Mouse (Mus musculus) hindbrain, embryonic 11.5 days (tissue): ENCODE measurements around the gene Rspo1. TPM values are rescaled to one million over a fixed set of nuclear protein-coding genes. Genes with fewer than 3 reads are reported as not detected.

Experiments
- ATAC-seq: fragments of 200-750 bp; cut with Nextera tagmentation; 2 replicates; pipeline ENCODE4 v1.8.0; 2017; ENCODE audit warnings: mild to moderate bottlenecking, moderate TSS enrichment, moderate library complexity; ENCODE audit not compliant: low FRiP score
- DNase-seq: peaks from one replicate; pipeline ENCODE4 v3.0.0-alpha.2; 2015; ENCODE audit warnings: low spot score
- H3K27ac ChIP-seq: fragments of 300-500 bp; sonication (generic); 2 replicates; pipeline ENCODE4 v1.5.1; 2014; ENCODE audit warnings: mild to moderate bottlenecking, low read depth, low read length
- H3K27me3 ChIP-seq: fragments of 300-500 bp; sonication (generic); 2 replicates; pipeline ENCODE4 v1.6.1; 2014; ENCODE audit warnings: mild to moderate bottlenecking, low read length, moderate library complexity, mixed read lengths; ENCODE audit not compliant: control insufficient read depth, insufficient read depth
- H3K36me3 ChIP-seq: fragments of 300-500 bp; sonication (generic); 2 replicates; pipeline ENCODE4 v1.6.1; 2014; ENCODE audit warnings: mild to moderate bottlenecking, low read length, moderate library complexity, mixed read lengths; ENCODE audit not compliant: control insufficient read depth, insufficient read depth
- H3K4me1 ChIP-seq: fragments of 300-500 bp; sonication (generic); replicated peaks from 2 replicates; pipeline ENCODE4 v1.6.1; 2014; ENCODE audit warnings: low read length, mixed read lengths; ENCODE audit not compliant: control insufficient read depth, insufficient read depth
- H3K4me2 ChIP-seq: fragments of 300-500 bp; sonication (generic); replicated peaks from 2 replicates; pipeline ENCODE4 v1.6.1; 2014; ENCODE audit warnings: mild to moderate bottlenecking, low read depth, low read length
- H3K4me3 ChIP-seq: fragments of 300-500 bp; sonication (generic); 2 replicates; pipeline ENCODE4 v1.5.1; 2014; ENCODE audit warnings: low read depth, low read length
- H3K9ac ChIP-seq: fragments of 300-500 bp; sonication (generic); 2 replicates; pipeline ENCODE4 v1.6.1; 2014; ENCODE audit warnings: low read depth, low read length
- H3K9me3 ChIP-seq: fragments of 300-500 bp; sonication (generic); 2 replicates; pipeline ENCODE4 v1.6.1; 2016; ENCODE audit warnings: low read length; ENCODE audit not compliant: control insufficient read depth
- WGBS: fragments of 180-500 bp; shearing (Covaris S2); extraction: QIAGEN DNeasy Blood & Tissue Kit; methylation state at CpG from one replicate; pipeline ENCODE4 v1.1.7; 2014; 5-methylcytosine and 5-hydroxymethylcytosine counted together
- polyA plus RNA-seq: library from polyadenylated mRNA; unstranded; fragments of >200 nt; fragmentation: Nextera tagmentation; extraction: Ambion mirVana; gene quantifications from 2 replicates; pipeline ENCODE4 v1.2.1, GENCODE M21; 2014

Rspo1 gene
- polyA plus RNA-seq, 1 experiment from 2014 or later = 16.5 TPM

DNA sequence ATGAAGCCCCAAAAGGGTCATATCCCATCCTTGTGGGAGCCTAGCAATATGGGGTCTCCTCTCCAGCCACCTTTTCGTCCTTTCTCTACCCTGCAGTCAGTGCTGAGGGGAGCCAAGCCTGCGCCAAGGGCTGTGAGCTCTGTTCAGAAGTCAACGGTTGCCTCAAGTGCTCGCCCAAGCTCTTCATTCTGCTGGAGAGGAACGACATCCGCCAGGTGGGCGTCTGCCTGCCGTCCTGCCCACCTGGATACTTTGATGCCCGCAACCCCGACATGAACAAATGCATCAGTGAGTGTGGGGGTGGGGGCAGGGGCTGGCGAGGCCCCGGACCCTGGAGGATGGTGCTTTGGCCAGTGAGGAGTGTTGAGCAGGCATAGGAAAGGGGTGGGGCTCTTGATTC, 18.7 kb downstream of the Rspo1 start:
- ATAC-seq (no peak), DNase-seq (no peak)
- no peak overlapping the region for H3K4me3 ChIP-seq
- H3K9me3 ChIP-seq = no peaks in the 10 kb centered on the region
- no peaks in the 10 kb centered on the region for H3K4me1 ChIP-seq
- H3K4me2 ChIP-seq = no peak overlapping the region
- WGBS = 53% methylated on average over 12 of the region's 12 CpGs
- H3K27ac ChIP-seq = no peak overlapping the region
- no peaks in the 10 kb centered on the region for H3K36me3 ChIP-seq
- H3K9ac ChIP-seq = no peak overlapping the region
- no peaks in the 10 kb centered on the region; the same call in 1 of the 2 replicates for H3K27me3 ChIP-seq

DNA sequence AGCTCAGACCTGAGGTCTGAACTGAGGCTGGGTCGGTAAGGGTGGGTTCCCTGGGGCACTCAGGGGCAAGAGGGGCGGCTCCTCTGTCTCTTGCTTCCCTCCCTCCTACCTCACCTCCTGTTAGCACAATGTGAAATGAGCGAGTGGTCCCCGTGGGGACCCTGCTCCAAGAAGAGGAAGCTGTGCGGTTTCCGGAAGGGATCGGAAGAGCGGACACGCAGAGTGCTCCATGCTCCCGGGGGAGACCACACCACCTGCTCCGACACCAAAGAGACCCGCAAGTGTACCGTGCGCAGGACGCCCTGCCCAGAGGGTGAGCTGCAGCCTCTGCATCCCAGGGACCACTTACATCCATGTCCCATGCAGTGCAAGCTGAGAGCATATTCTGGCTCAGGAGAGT, 21.2 kb downstream of the Rspo1 start:
- Histone ChIP-seq H3K27me3 (no peaks in the 10 kb centered on the region; the same call in 1 of the 2 replicates), H3K9me3 (no peaks in the 10 kb centered on the region), H3K9ac (no peak overlapping the region), H3K4me1 (no peaks in the 10 kb centered on the region), H3K27ac (no peak overlapping the region), H3K4me2 (no peak overlapping the region), H3K4me3 (no peak overlapping the region), H3K36me3 (no peaks in the 10 kb centered on the region)
- DNase-seq (no peak), ATAC-seq (no peak)
- WGBS = 51% methylated on average over 15 of the region's 15 CpGs

- no peak overlapping the region for H3K9ac ChIP-seq
- no peak overlapping the region for H3K4me2 ChIP-seq
- no peaks in the 10 kb centered on the region for H3K9me3 ChIP-seq
- no peak overlapping the region for H3K27ac ChIP-seq
- no peaks in the 10 kb centered on the region for H3K4me1 ChIP-seq
- 71% methylated on average over 6 of the region's 6 CpGs for WGBS
- H3K27me3 ChIP-seq = no peaks in the 10 kb centered on the region; the same call in 1 of the 2 replicates
- ATAC-seq (no peak), DNase-seq (no peak)
- H3K36me3 ChIP-seq = no peaks in the 10 kb centered on the region
- no peak overlapping the region for H3K4me3 ChIP-seq
Observed at GRCm38 (mm10) chr4:125008220-125008619, 22.0 kb downstream of the Rspo1 start.

DNA sequence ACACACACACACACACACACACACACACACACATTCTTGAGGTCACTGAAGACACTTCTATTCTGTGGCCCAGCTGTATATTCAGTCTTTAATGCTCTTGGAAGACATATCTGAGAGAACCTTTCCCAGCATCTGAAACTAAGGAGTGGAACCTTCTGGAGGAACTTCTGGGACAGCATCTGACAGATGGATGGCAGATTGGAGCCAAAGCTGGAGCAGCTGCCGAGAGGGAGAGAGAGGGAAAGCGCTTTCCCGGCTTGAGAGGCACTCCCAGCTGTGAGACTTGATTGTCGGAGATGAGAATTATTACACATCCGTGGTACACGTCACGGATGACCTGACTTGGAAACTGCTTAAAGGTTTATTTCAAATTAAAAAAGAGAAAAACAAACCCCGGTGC, 22.5 kb downstream of the Rspo1 start:
- H3K27ac ChIP-seq = no peak overlapping the region
- WGBS = 71% methylated on average over 8 of the region's 8 CpGs
- no peak for DNase-seq
- H3K4me1 ChIP-seq = no peaks in the 10 kb centered on the region
- H3K4me3 ChIP-seq = no peak overlapping the region
- no peak for ATAC-seq
- no peaks in the 10 kb centered on the region for H3K36me3 ChIP-seq
- H3K9me3 ChIP-seq = no peaks in the 10 kb centered on the region
- no peaks in the 10 kb centered on the region; the same call in 1 of the 2 replicates for H3K27me3 ChIP-seq
- H3K9ac ChIP-seq = no peak overlapping the region
- H3K4me2 ChIP-seq = no peak overlapping the region

DNA sequence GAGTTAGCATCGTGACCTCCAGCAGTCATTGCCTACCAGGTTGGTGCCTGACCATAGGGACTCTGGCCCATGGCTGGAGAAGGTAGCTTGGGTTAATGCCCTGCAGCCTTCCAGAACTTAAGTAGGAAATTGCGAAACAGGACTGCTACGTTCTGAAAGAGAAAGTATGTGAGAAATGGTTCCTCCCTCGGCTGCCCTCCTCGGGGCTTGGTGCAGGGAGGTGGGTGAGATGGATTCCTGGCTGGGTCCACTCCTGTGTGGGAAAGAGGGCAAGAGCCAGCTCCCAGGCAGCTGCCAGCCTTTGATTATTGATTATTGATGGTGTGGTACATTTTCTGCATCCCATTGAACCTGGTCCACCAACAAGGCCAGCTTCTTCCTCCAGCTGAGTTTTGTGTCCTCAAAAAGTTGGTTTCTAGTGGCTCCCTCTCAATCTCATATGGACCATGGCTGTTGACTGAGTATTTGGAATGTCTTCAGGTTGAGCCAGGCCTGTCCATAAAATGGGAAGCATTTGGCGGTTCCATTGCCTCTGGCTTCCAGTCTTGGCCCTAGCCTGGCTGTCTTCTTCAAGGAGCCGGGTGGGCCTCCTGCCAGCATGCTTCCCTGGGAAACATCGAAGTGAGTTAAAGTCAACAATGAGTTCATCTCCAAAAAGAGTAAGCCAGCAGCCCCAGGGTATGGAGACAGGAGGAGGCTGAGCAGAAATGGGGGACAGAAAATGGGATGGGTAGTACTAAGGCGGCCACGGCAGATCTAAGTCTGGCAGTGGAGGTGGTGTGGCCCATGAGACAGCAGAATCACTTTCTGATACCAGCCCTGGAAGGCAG, 29.8 kb downstream of the Rspo1 start, which contains the start of gene Gnl2:
Gene Gnl2, plus strand, starts transcription at position 780 of the 830 bp plus-strand sequence.
- ATAC-seq (no peak), DNase-seq (no peak)
- no peaks in the 10 kb centered on the region for H3K27me3 ChIP-seq
- no peaks in the 10 kb centered on the region for H3K36me3 ChIP-seq
- no peak within 1 kb of the TSS for H3K9ac ChIP-seq
- no peak within 1 kb of the TSS for H3K27ac ChIP-seq
- H3K4me2 ChIP-seq = no peak within 1 kb of the TSS
- no peaks in the 10 kb centered on the region for H3K9me3 ChIP-seq
- H3K4me3 ChIP-seq = no peak within 1 kb of the TSS
- 89% methylated on average over 10 of the region's 10 CpGs for WGBS
- H3K4me1 ChIP-seq = no peaks in the 10 kb centered on the region

DNA sequence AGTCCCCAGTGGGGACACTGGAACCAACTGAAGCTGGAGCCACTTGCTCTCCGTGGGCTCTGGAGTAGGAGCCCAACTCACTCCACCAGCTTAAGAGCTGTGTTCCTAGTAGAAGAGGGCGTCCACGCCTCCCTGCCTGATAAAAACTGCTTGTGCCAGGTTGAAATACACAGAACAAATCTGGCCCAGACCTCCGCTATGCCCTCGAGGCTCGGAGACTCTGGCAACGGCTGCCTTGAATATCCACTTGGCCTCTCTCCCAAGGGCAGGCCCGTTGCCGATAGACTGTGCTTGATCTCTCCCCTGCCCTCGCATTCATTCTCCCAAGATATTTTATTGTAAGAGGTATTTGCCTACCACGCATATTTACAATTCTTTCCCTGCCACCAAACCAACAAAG, 31.2 kb downstream of the Rspo1 start:
- no peaks in the 10 kb centered on the region for H3K9me3 ChIP-seq
- 85% methylated on average over 11 of the region's 11 CpGs for WGBS
- ATAC-seq = no peak
- no peaks in the 10 kb centered on the region for H3K4me1 ChIP-seq
- H3K4me2 ChIP-seq = no peak overlapping the region
- no peak for DNase-seq
- H3K4me3 ChIP-seq = no peak overlapping the region
- H3K36me3 ChIP-seq = no peaks in the 10 kb centered on the region
- H3K27me3 ChIP-seq = no peaks in the 10 kb centered on the region
- no peak overlapping the region for H3K27ac ChIP-seq
- no peak overlapping the region for H3K9ac ChIP-seq

- ATAC-seq (no peak), DNase-seq (peak; percentile 34)
- no peak overlapping the region for H3K27ac ChIP-seq
- no peaks in the 10 kb centered on the region for H3K36me3 ChIP-seq
- H3K4me2 ChIP-seq = no peak overlapping the region
- 35% methylated on average over 11 of the region's 11 CpGs for WGBS
- no peaks in the 10 kb centered on the region for H3K27me3 ChIP-seq
- no peaks in the 10 kb centered on the region for H3K9me3 ChIP-seq
- H3K9ac ChIP-seq = no peak overlapping the region
- no peak overlapping the region for H3K4me3 ChIP-seq
- H3K4me1 ChIP-seq = no peaks in the 10 kb centered on the region
Observed at GRCm38 (mm10) chr4:125020780-125021538, 34.7 kb downstream of the Rspo1 start.

DNA sequence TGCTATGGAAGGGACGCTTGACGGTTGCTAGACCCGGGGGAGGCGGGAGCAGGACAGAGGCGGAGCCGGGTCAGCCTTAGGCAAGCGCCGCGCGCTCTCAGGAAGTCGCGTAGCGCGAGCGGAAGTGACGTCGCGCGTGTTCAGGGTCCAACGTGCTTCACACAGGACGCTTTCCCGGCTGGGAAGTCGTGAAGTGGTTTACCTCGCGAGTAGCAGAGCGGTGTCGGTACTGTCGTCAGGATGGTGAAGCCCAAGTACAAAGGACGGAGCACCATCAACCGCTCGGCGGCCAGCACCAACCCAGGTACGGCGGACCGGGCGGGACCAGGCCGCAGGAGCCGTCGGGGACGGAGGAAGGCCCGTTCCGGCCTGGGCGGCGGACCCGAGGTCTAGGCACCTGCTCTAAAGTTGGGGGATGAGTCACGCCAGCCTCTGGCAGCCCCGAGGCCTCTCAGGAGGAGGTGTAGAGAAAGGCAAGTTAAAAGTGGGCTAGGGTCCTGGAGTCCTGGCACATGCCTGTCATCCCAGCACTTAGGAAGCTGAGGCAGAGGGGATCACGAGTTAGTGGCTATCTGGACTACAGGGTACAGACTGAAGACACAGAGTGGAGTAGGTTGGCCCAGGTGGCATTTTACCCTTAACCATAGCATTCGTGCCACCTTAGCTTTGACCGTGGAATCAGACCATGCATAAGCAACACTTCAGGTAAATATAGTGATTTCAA, 43.8 kb downstream of the Rspo1 start:
- H3K27ac ChIP-seq = no peak overlapping the region
- peak overlapping the region; percentile 96 for H3K4me3 ChIP-seq
- no peaks in the 10 kb centered on the region for H3K9me3 ChIP-seq
- peak; percentile 97 for ATAC-seq
- WGBS = under 1% methylated on average over 50 of the region's 50 CpGs
- peak overlapping the region; percentile 87 for H3K9ac ChIP-seq
- H3K4me1 ChIP-seq = peaks cover 2% of the 10 kb centered on the region; the same call in 1 of the 2 replicates
- peak overlapping the region; percentile 90 for H3K4me2 ChIP-seq
- H3K27me3 ChIP-seq = no peaks in the 10 kb centered on the region
- no peaks in the 10 kb centered on the region for H3K36me3 ChIP-seq
- peak; percentile 99 for DNase-seq
